Mouse (Mus musculus): ENCODE data around the gene Rsph3b.

Gene Rsph3b

GRCm38 (mm10) chr17:6862040-6862780 lies 86.3 kb downstream of the Rsph3b start:
- DNase-seq, result no peak

DNA sequence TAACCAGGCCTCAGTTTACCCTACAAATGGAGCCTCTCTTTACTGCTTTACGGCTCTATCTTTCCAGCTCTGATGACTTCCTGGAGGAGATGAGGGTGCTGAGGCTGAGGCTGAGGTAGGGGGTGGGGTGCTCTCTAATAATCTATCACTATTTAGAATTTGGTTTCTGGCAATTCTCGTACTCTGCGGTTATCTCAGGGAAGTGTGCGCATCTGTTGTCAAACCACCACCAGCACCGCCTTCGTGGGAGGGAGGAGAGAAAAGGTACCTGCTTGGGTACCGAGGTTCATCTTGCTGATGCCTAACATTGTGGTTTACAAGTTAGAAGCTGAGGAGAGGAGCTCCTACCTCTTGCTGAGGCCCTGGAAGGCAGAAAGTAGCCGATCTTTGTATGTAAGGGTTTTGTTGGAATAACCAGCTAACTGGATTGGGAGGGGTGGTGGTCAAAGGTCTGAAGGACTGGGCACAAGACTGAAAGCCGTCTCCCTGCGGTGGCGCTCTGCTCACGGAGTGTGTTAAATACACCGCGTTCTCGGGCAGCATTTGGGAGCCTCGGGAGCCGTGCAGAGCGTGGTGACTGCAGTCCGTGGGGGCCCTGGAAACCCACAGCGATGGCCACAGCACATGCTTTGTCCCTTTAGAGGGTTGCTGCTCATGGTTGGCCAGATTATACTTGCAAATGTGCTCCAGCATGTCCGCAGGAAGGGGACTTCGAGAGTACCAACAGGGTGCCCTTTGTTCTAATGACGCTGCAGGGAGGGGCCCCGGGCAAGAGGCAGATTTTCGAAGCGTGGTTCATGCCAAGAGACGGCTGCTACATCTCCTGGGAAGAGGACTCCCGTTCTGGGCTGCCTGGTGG lies 87.1 kb downstream of the Rsph3b start:
- DNase-seq, result peak; percentile 51

DNA sequence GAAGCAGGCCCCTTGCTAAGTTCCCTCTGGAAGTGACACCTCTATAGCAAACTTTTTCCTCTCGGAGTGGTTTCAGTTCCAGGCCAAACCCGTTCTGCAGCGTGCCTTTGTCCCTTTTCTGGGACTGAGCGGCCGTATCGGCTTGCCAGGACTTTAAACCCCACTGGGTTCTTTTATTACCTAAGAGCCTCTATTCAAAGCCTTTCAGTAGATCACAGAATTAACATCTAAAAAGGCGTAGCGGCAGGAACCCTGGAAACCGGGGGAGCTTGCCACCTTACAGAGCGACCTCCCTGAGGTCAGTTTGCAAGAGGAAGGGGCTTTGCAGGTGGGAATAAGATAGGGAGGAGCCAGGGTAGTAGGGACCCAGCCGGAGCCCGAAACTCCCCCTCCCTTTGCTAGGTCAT lies 88.0 kb downstream of the Rsph3b start:
- no peak for DNase-seq

DNA sequence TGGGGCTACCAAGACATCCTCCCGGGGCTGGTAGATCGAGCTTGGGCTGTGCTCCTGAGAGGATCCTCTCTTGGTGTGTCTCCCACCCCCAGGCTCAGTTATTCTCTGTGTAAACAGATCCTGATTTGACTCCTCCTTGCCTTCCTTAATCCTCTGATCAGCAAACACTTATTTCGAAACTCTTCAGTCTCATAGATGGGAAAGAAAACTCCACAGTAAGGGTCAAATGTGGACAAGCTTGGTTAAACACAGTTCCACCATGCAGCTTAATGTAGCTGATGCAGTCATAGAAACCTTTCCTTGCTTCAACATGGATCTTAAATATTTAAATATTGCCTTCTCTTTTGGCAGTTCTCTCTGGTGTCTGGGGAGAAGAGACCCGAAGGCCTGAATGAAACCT lies 88.4 kb downstream of the Rsph3b start:
- DNase-seq, result no peak

Measured in cerebellum, adult 9-10 months (tissue).